Mouse (Mus musculus) C2C12 (cell line): ENCODE measurements at regions not wholly inside any gene's neighbourhood (a gene's known extent, or its start where the extent isn't known, plus 50 kb on each side); places are given as distances from the start of the nearest gene placed in this dataset.

Experiments
- CEBPB ChIP-seq: IDR thresholded peaks from one replicate; pipeline ENCODE4 v1.6.1; 2011; ENCODE audit warnings: low read depth, mild to moderate bottlenecking, control low read depth, moderate library complexity
- CTCF ChIP-seq: IDR thresholded peaks from one replicate; pipeline ENCODE4 v1.5.1; 2011; ENCODE audit not compliant: control insufficient read depth, insufficient read depth, insufficient read length
- MAX ChIP-seq: IDR thresholded peaks from one replicate; pipeline ENCODE4 v1.6.1; 2011; ENCODE audit warnings: mild to moderate bottlenecking, control low read depth
- MYOG ChIP-seq: IDR thresholded peaks from one replicate; pipeline ENCODE4 v1.6.1; 2011; ENCODE audit not compliant: control insufficient read depth, insufficient read length; ENCODE audit errors: extremely low read depth
- USF1 ChIP-seq: IDR thresholded peaks from one replicate; pipeline ENCODE4 v1.6.1; 2011; ENCODE audit warnings: low read depth, mild to moderate bottlenecking, control low read depth, moderate library complexity

DNA sequence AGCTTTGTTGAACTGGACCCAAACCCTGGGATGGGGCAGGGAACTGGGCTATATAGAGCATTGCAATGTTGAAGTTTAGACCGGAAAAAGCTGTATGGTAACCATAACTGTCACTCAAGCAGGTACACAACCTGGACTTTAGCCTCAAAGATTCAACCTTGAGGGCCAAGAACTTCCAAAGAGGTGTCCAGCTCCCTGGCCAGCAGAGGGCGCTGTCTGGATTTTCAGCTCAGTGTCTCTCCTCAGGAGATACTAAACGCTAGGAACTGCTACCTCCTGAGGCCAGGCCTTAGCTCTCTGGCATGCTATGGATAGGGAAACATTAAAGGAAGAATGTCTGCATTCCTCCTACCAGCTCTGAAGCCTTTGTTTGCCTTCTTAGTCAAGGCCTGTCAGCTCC is 189.4 kb upstream of the Six2 start:
- TF ChIP-seq CTCF (no peak), MYOG (no peak), USF1 (no peak), CEBPB (no peak), MAX (no peak)
